Mouse (Mus musculus): ENCODE measurements around the gene Syn2.

- no peak for TF ChIP-seq CTCF (IDR thresholded peaks at IDR 0.05; ENCODE audit: insufficient read depth, low read depth, low read length)
- no peak for TF ChIP-seq POLR2A (IDR thresholded peaks at IDR 0.05; ENCODE audit: insufficient read depth, low read depth, low read length)
Observed at GRCm38 (mm10) chr6:115245500-115246058, 110.9 kb downstream of the Syn2 start.

All from olfactory bulb, adult 2 months (tissue).